Mouse (Mus musculus): ENCODE data around the gene Exph5.

- TF ChIP-seq CTCF (IDR thresholded peaks at IDR 0.05; ENCODE audit: low read depth), result no peak
- TF ChIP-seq EP300 (IDR thresholded peaks at IDR 0.05; ENCODE audit: low read depth), result no peak
Measured at GRCm38 (mm10) chr9:53399537-53399936, 98.1 kb downstream of the Exph5 start.
